10 mouse cellular contexts compared by ENCODE assay signal in the genomic region with DNA sequence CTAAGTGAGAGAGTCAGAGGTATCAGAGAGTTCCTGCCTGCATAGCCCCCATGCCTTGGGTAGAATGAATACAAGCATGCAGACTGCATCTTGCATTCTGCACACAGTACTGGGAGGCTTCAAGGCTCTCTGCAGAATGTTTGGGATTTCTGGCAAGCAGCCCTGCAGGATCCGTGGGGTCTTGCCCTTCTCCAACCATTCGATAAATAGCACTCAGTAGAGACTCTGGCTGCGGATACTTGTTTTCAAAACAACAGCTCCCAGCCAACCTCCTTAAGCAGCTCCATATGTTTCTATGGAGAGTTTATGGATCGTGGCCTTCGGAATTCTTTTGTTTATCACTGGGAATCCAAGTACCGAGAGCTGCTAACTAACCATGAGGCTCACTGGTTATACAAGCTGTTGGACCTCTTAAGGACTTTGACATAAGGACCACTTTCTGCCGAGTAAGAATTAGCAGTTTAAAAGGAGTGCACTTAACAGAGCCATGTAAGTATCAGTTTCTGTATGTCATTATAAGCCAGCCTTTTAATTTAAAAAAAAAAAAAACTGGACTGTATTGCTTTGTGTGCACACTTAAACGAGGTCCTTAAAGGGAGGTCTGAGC.
DNase-seq lines count a peak whose midpoint lies in the region; ATAC-seq and TF ChIP-seq lines count a peak whose summit lies in the region.
"Had no signal": no experiment of that assay in that cellular context is flagged by ENCODE, and none has a peak within 500 bp of the region (broad histone marks: within the 10 kb centered on the region; RNA-seq: fewer than 3 reads in every experiment).

No protein-coding gene starts in this region.

- peaks cover 6% of the 10 kb centered on the region for H3K9me3 ChIP-seq in lung, embryonic 16.5 days (ENCODE audit: control insufficient read depth, low read length)
- H3K9me3 ChIP-seq in forebrain, embryonic 15.5 days: 0 out of 2 replicates have a peak, but pooled peaks cover 6% of the 10 kb centered on the region
- H3K9me3 ChIP-seq in stomach, embryonic 14.5 days (ENCODE audit: control insufficient read depth, low read depth, low read length): no peaks in the 10 kb centered on the region

- TF ChIP-seq CTCF in lung, adult 2 months (IDR thresholded peaks at IDR 0.05; ENCODE audit: insufficient read depth, low read length): no peak
- TF ChIP-seq CTCF in left cerebral cortex, adult 2 months (IDR thresholded peaks at IDR 0.05): no peak

- H3K4me3 ChIP-seq in lung, embryonic 16.5 days (ENCODE audit: low read length): no peak overlapping the region
- no peak overlapping the region for H3K4me3 ChIP-seq in lung, adult 2 months (replicated peaks; ENCODE audit: extremely low read depth, low read depth, low read length)
- H3K4me3 ChIP-seq in forebrain, embryonic 15.5 days: no peak overlapping the region
- H3K4me3 ChIP-seq in stomach, embryonic 14.5 days (ENCODE audit: low read depth, low read length): no peak overlapping the region
- no peak overlapping the region for H3K4me3 ChIP-seq in left cerebral cortex, adult 2 months
- H3K4me3 ChIP-seq: megakaryocyte, embryonic 14.5 days had no signal

- H3K27ac ChIP-seq in lung, embryonic 16.5 days (ENCODE audit: low read length): no peak overlapping the region; the same call in 1 of the 2 replicates
- no peak overlapping the region for H3K27ac ChIP-seq in forebrain, embryonic 15.5 days (replicated peaks)
- peak overlapping the region; percentile 41; the same call in 1 of the 2 replicates for H3K27ac ChIP-seq in stomach, embryonic 14.5 days (ENCODE audit: low read length)
- no peak overlapping the region for H3K27ac ChIP-seq in left cerebral cortex, adult 2 months

- ATAC-seq in lung, embryonic 16.5 days (ENCODE audit: low read depth): peak; percentile 87
- peak; percentile 16; the same call in 1 of the 2 replicates for ATAC-seq in forebrain, embryonic 15.5 days (replicated peaks)
- peak; percentile 69; the same call in 1 of the 2 replicates for ATAC-seq in stomach, embryonic 14.5 days (ENCODE audit: insufficient number of reproducible peaks, insufficient read depth, low FRiP score, low read depth)
- no peak for ATAC-seq in cerebellum, adult (ENCODE audit: insufficient number of reproducible peaks, low FRiP score, low TSS enrichment)

- peaks cover 4% of the 10 kb centered on the region for H3K27me3 ChIP-seq in lung, embryonic 16.5 days (ENCODE audit: control insufficient read depth, insufficient read depth, low read depth, low read length)
- no peaks in the 10 kb centered on the region for H3K27me3 ChIP-seq in forebrain, embryonic 15.5 days
- H3K27me3 ChIP-seq in stomach, embryonic 14.5 days (ENCODE audit: control insufficient read depth, insufficient read depth, low read length): no peaks in the 10 kb centered on the region
- H3K27me3 ChIP-seq: megakaryocyte, embryonic 14.5 days had no signal

- DNase-seq in lung, adult 2 months: no peak
- DNase-seq in kidney, postnatal 10 days: peak; percentile 76
- DNase-seq in left cerebral cortex, adult 2 months (ENCODE audit: extremely low spot score in 1 of 2, low spot score in 2 of 2): no peak
- no peak for DNase-seq in MN1 (ENCODE audit: low spot score)
- DNase-seq: spleen, adult 18-20 months had no signal

- H3K36me3 ChIP-seq in lung, embryonic 16.5 days (ENCODE audit: control insufficient read depth, insufficient read depth, low read length): no peaks in the 10 kb centered on the region
- no peaks in the 10 kb centered on the region for H3K36me3 ChIP-seq in forebrain, embryonic 15.5 days
- no peaks in the 10 kb centered on the region for H3K36me3 ChIP-seq in stomach, embryonic 14.5 days (ENCODE audit: control insufficient read depth, insufficient read depth, low read length)

- intact Hi-C loops in left cerebral cortex, adult 2 months (cut with DNase I): no loop called here

- TF ChIP-seq POLR2A in lung, adult 2 months (IDR thresholded peaks at IDR 0.05; ENCODE audit: borderline replicate concordance, extremely low read depth, low read depth, low read length): no peak

- peaks cover 21% of the 10 kb centered on the region for H3K4me1 ChIP-seq in lung, embryonic 16.5 days (replicated peaks; ENCODE audit: control insufficient read depth, insufficient read depth, low read length)
- no peaks in the 10 kb centered on the region for H3K4me1 ChIP-seq in lung, adult 2 months (ENCODE audit: control insufficient read depth, insufficient read depth, low read length)
- no peaks in the 10 kb centered on the region for H3K4me1 ChIP-seq in forebrain, embryonic 15.5 days
- H3K4me1 ChIP-seq in stomach, embryonic 14.5 days (ENCODE audit: control insufficient read depth, insufficient read depth, low read length): peaks cover 19% of the 10 kb centered on the region; the same call in 1 of the 2 replicates
- H3K4me1 ChIP-seq: megakaryocyte, embryonic 14.5 days had no signal

- no peak overlapping the region for H3K9ac ChIP-seq in lung, embryonic 16.5 days (ENCODE audit: low read length)
- no peak overlapping the region for H3K9ac ChIP-seq in forebrain, embryonic 15.5 days (replicated peaks)
- no peak overlapping the region for H3K9ac ChIP-seq in stomach, embryonic 14.5 days (replicated peaks; ENCODE audit: low read depth, low read length)

- WGBS in lung, embryonic 16.5 days: 19% methylated on average over 8 of the region's 8 CpGs
- WGBS in lung, adult 2 months: 28% methylated on average over 8 of the region's 8 CpGs
- 32% methylated on average over 8 of the region's 8 CpGs for WGBS in forebrain, embryonic 15.5 days
- 29% methylated on average over 8 of the region's 8 CpGs for WGBS in stomach, embryonic 14.5 days

- H3K4me2 ChIP-seq in lung, embryonic 16.5 days (ENCODE audit: low read depth, low read length): no peak overlapping the region
- H3K4me2 ChIP-seq in forebrain, embryonic 15.5 days (replicated peaks): no peak overlapping the region
- no peak overlapping the region for H3K4me2 ChIP-seq in stomach, embryonic 14.5 days (replicated peaks; ENCODE audit: low read depth, low read length)
